Mouse (Mus musculus): Measurements from ENCODE around the gene Tes. TPM values are rescaled to one million over a fixed set of nuclear protein-coding genes. Genes with fewer than 3 reads are reported as not detected.
A peak's percentile ranks its signal among the peaks of the same experiment; 100 is the strongest.
"Not testable (repeated sequence)": the region's sequence is repeated elsewhere in the genome, so short reads cannot be mapped to it uniquely, and the experiment has no call there.

Gene Tes
- polyA plus RNA-seq, 1 experiment from 2014 or later: 70.8 TPM

GRCm38 (mm10) chr6:17060154-17060553, 4.8 kb upstream of the Tes start:
- Histone ChIP-seq H3K9ac (ENCODE audit: low read depth, low read length) (no peak overlapping the region), H3K36me3 (ENCODE audit: insufficient read depth, low read length) (no peaks in the 10 kb centered on the region), H3K4me3 (replicated peaks; ENCODE audit: low read depth, low read length) (no peak overlapping the region), H3K27me3 (ENCODE audit: insufficient read depth, low read length) (no peaks in the 10 kb centered on the region), H3K9me3 (replicated peaks; ENCODE audit: low read length) (no peaks in the 10 kb centered on the region), H3K27ac (peak overlapping the region; percentile 10; the same call in 1 of the 2 replicates), H3K4me1 (replicated peaks; ENCODE audit: insufficient read depth, low read length) (peaks cover 8% of the 10 kb centered on the region), H3K4me2 (ENCODE audit: low read length) (no peak overlapping the region)
- DNase-seq (ENCODE audit: low spot score) (no peak), ATAC-seq (replicated peaks; ENCODE audit: low FRiP score, low read depth) (0 out of 2 replicates have a peak, but pooled peaks have one; percentile 3)
- no peak for TF ChIP-seq CTCF (IDR thresholded peaks at IDR 0.05; ENCODE audit: low read depth)
- 66% methylated on average over 2 of the region's 2 CpGs for WGBS

GRCm38 (mm10) chr6:17061826-17062225, 3.1 kb upstream of the Tes start:
- H3K4me1 ChIP-seq (replicated peaks; ENCODE audit: insufficient read depth, low read length): peaks cover 15% of the 10 kb centered on the region
- WGBS: 76% methylated on average over 4 of the region's 4 CpGs
- not testable (repeated sequence) for H3K9me3 ChIP-seq (replicated peaks; ENCODE audit: low read length); ATAC-seq (replicated peaks; ENCODE audit: low FRiP score, low read depth); H3K36me3 ChIP-seq (ENCODE audit: insufficient read depth, low read length); H3K4me2 ChIP-seq (ENCODE audit: low read length); H3K9ac ChIP-seq (ENCODE audit: low read depth, low read length); DNase-seq (ENCODE audit: low spot score); H3K27me3 ChIP-seq (ENCODE audit: insufficient read depth, low read length); H3K27ac ChIP-seq; H3K4me3 ChIP-seq (replicated peaks; ENCODE audit: low read depth, low read length)

GRCm38 (mm10) chr6:17062366-17062765, 2.6 kb upstream of the Tes start:
- Histone ChIP-seq H3K27me3 (ENCODE audit: insufficient read depth, low read length) (no peaks in the 10 kb centered on the region), H3K4me3 (replicated peaks; ENCODE audit: low read depth, low read length) (no peak overlapping the region), H3K27ac (no peak overlapping the region), H3K36me3 (ENCODE audit: insufficient read depth, low read length) (no peaks in the 10 kb centered on the region), H3K4me1 (replicated peaks; ENCODE audit: insufficient read depth, low read length) (peaks cover 15% of the 10 kb centered on the region), H3K4me2 (ENCODE audit: low read length) (no peak overlapping the region), H3K9ac (ENCODE audit: low read depth, low read length) (no peak overlapping the region), H3K9me3 (replicated peaks; ENCODE audit: low read length) (no peaks in the 10 kb centered on the region)
- no peak for TF ChIP-seq CTCF (IDR thresholded peaks at IDR 0.05; ENCODE audit: low read depth)
- DNase-seq (ENCODE audit: low spot score): peak; percentile 61
- no peak for ATAC-seq (replicated peaks; ENCODE audit: low FRiP score, low read depth)
- WGBS: 55% methylated on average over 6 of the region's 6 CpGs

- WGBS: 3% methylated on average over 12 of the region's 12 CpGs
- DNase-seq (ENCODE audit: low spot score): peak; percentile 42
Measured at GRCm38 (mm10) chr6:17065791-17066169, 831 bp downstream of the Tes start.

GRCm38 (mm10) chr6:17066211-17066940, 1.4 kb downstream of the Tes start:
- no peaks in the 10 kb centered on the region for H3K36me3 ChIP-seq (ENCODE audit: insufficient read depth, low read length)
- ATAC-seq (replicated peaks; ENCODE audit: low FRiP score, low read depth) (no peak), DNase-seq (ENCODE audit: low spot score) (no peak)
- 60% methylated on average over 11 of the region's 11 CpGs for WGBS
- peaks cover 15% of the 10 kb centered on the region for H3K4me1 ChIP-seq (replicated peaks; ENCODE audit: insufficient read depth, low read length)
- TF ChIP-seq CTCF (IDR thresholded peaks at IDR 0.05; ENCODE audit: low read depth): no peak
- H3K27ac ChIP-seq: peak overlapping the region; percentile 74; the same call in 1 of the 2 replicates
- H3K4me3 ChIP-seq (replicated peaks; ENCODE audit: low read depth, low read length): peak overlapping the region; percentile 82
- no peak overlapping the region for H3K9ac ChIP-seq (ENCODE audit: low read depth, low read length)
- peak overlapping the region; percentile 69 for H3K4me2 ChIP-seq (ENCODE audit: low read length)
- H3K9me3 ChIP-seq (replicated peaks; ENCODE audit: low read length): no peaks in the 10 kb centered on the region
- H3K27me3 ChIP-seq (ENCODE audit: insufficient read depth, low read length): no peaks in the 10 kb centered on the region

More at GRCm38 (mm10) chr6:17065791-17066169, 831 bp downstream of the Tes start:
- peak overlapping the region; percentile 70 for H3K9ac ChIP-seq (ENCODE audit: low read depth, low read length)
- no peaks in the 10 kb centered on the region for H3K27me3 ChIP-seq (ENCODE audit: insufficient read depth, low read length)
- ATAC-seq (replicated peaks; ENCODE audit: low FRiP score, low read depth): 0 out of 2 replicates have a peak, but pooled peaks have one; percentile 47
- H3K4me2 ChIP-seq (ENCODE audit: low read length): peak overlapping the region; percentile 69
- TF ChIP-seq CTCF (IDR thresholded peaks at IDR 0.05; ENCODE audit: low read depth): no peak
- H3K4me1 ChIP-seq (replicated peaks; ENCODE audit: insufficient read depth, low read length): peaks cover 15% of the 10 kb centered on the region
- no peaks in the 10 kb centered on the region for H3K9me3 ChIP-seq (replicated peaks; ENCODE audit: low read length)
- peak overlapping the region; percentile 82 for H3K4me3 ChIP-seq (replicated peaks; ENCODE audit: low read depth, low read length)
- H3K27ac ChIP-seq: peak overlapping the region; percentile 74
- H3K36me3 ChIP-seq (ENCODE audit: insufficient read depth, low read length): no peaks in the 10 kb centered on the region

GRCm38 (mm10) chr6:17071899-17072298, 7.0 kb downstream of the Tes start:
- H3K4me2 ChIP-seq (ENCODE audit: low read length): no peak overlapping the region
- no peak overlapping the region for H3K4me3 ChIP-seq (replicated peaks; ENCODE audit: low read depth, low read length)
- no peak for DNase-seq (ENCODE audit: low spot score)
- ATAC-seq (replicated peaks; ENCODE audit: low FRiP score, low read depth): no peak
- no peak overlapping the region for H3K9ac ChIP-seq (ENCODE audit: low read depth, low read length)
- H3K27me3 ChIP-seq (ENCODE audit: insufficient read depth, low read length): no peaks in the 10 kb centered on the region
- H3K27ac ChIP-seq: no peak overlapping the region
- H3K9me3 ChIP-seq (replicated peaks; ENCODE audit: low read length): no peaks in the 10 kb centered on the region
- WGBS: 90% methylated on average over 3 of the region's 3 CpGs
- TF ChIP-seq CTCF (IDR thresholded peaks at IDR 0.05; ENCODE audit: low read depth): no peak
- H3K4me1 ChIP-seq (replicated peaks; ENCODE audit: insufficient read depth, low read length): no peaks in the 10 kb centered on the region
- H3K36me3 ChIP-seq (ENCODE audit: insufficient read depth, low read length): no peaks in the 10 kb centered on the region

Data from kidney, postnatal 0 days (tissue).